Mouse (Mus musculus): ENCODE measurements at regions not wholly inside any gene's neighbourhood (a gene's known extent, or its start where the extent isn't known, plus 50 kb on each side); places are given as distances from the start of the nearest gene placed in this dataset.

DNA sequence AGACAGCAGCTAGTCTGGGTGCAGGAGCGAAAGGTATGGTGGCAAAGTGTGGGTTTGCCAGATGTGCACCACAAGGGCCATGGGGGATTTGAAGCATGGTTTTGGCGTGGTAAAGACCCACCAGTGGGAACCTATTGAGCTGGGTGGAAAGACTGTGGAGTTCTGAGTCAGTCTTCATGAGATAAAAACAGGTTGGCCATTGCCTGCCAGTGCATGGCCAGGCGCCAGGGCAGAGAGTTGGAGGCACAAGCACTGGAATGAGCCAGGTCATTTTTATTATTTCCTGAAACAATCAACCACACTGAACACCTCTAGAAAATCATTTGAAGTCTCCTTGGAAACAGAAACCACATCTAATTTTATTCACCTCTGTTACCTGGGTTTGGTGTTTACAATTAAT, 744.9 kb downstream of the Gsdmc2 start:
- TF ChIP-seq EP300 (IDR thresholded peaks at IDR 0.05; ENCODE audit: insufficient read depth, low read depth, low read length), result no peak
- TF ChIP-seq POLR2A (IDR thresholded peaks at IDR 0.05; ENCODE audit: insufficient read depth, low read depth, low read length), result no peak
- TF ChIP-seq CTCF (IDR thresholded peaks at IDR 0.05), result no peak

All from heart, adult 2 months (tissue).